Mouse (Mus musculus): ENCODE results near the gene Hltf.
"Not testable (repeated sequence)": the region's sequence is repeated elsewhere in the genome, so short reads cannot be mapped to it uniquely, and the experiment has no call there.

Gene Hltf

GRCm38 (mm10) chr3:20104318-20104717, 46.7 kb downstream of the Hltf start:
- DNase-seq (ENCODE audit: low read depth, low spot score): no peak

GRCm38 (mm10) chr3:20104776-20105175, 47.2 kb downstream of the Hltf start:
- DNase-seq (ENCODE audit: low read depth, low spot score): no peak

- DNase-seq (ENCODE audit: low read depth, low spot score): no peak
Measured at GRCm38 (mm10) chr3:20108881-20109280, 51.3 kb downstream of the Hltf start.

- no peak for DNase-seq (ENCODE audit: low read depth, low spot score)
Measured at GRCm38 (mm10) chr3:20111913-20112312, 54.3 kb downstream of the Hltf start.

- no peak for DNase-seq (ENCODE audit: low read depth, low spot score)
Measured at GRCm38 (mm10) chr3:20119044-20119591, 61.5 kb downstream of the Hltf start.

GRCm38 (mm10) chr3:20119686-20120244, 62.2 kb downstream of the Hltf start:
- no peak for DNase-seq (ENCODE audit: low read depth, low spot score)

- not testable (repeated sequence) for DNase-seq (ENCODE audit: low read depth, low spot score)
Measured at GRCm38 (mm10) chr3:20121582-20121981, 64.0 kb downstream of the Hltf start.

GRCm38 (mm10) chr3:20125604-20126003, 68.0 kb downstream of the Hltf start:
- DNase-seq (ENCODE audit: low read depth, low spot score): no peak

- DNase-seq (ENCODE audit: low read depth, low spot score): no peak
Measured at GRCm38 (mm10) chr3:20127047-20127595, 69.5 kb downstream of the Hltf start.

GRCm38 (mm10) chr3:20129491-20129890, 71.9 kb downstream of the Hltf start:
- no peak for DNase-seq (ENCODE audit: low read depth, low spot score)

- no peak for DNase-seq (ENCODE audit: low read depth, low spot score)
Measured at GRCm38 (mm10) chr3:20130456-20131349, 73.1 kb downstream of the Hltf start.

- DNase-seq (ENCODE audit: low read depth, low spot score): no peak
Measured at GRCm38 (mm10) chr3:20131350-20131720, 73.7 kb downstream of the Hltf start.

GRCm38 (mm10) chr3:20132731-20133130, 75.1 kb downstream of the Hltf start:
- DNase-seq (ENCODE audit: low read depth, low spot score): no peak

- DNase-seq (ENCODE audit: low read depth, low spot score): no peak
Measured at GRCm38 (mm10) chr3:20133745-20134144, 76.1 kb downstream of the Hltf start.

- no peak for DNase-seq (ENCODE audit: low read depth, low spot score)
Measured at GRCm38 (mm10) chr3:20134545-20134944, 76.9 kb downstream of the Hltf start.

GRCm38 (mm10) chr3:20136868-20137581, 79.4 kb downstream of the Hltf start:
- DNase-seq (ENCODE audit: low read depth, low spot score): no peak

GRCm38 (mm10) chr3:20141240-20141639, 83.6 kb downstream of the Hltf start:
- DNase-seq (ENCODE audit: low read depth, low spot score): no peak

GRCm38 (mm10) chr3:20141679-20142078, 84.1 kb downstream of the Hltf start:
- no peak for DNase-seq (ENCODE audit: low read depth, low spot score)

- DNase-seq (ENCODE audit: low read depth, low spot score): no peak
Measured at GRCm38 (mm10) chr3:20142101-20142500, 84.5 kb downstream of the Hltf start.

- DNase-seq (ENCODE audit: low read depth, low spot score): no peak
Measured at GRCm38 (mm10) chr3:20142576-20142975, 85.0 kb downstream of the Hltf start.

GRCm38 (mm10) chr3:20143726-20144125, 86.1 kb downstream of the Hltf start:
- DNase-seq (ENCODE audit: low read depth, low spot score): no peak

- no peak for DNase-seq (ENCODE audit: low read depth, low spot score)
Measured at GRCm38 (mm10) chr3:20144401-20144800, 86.8 kb downstream of the Hltf start.

Measured in brain, embryonic 18.5 days (tissue).